Mouse (Mus musculus): ENCODE results near the gene Fggy.

- TF ChIP-seq POLR2A (IDR thresholded peaks at IDR 0.05; ENCODE audit: borderline replicate concordance, low read depth, low read length): no peak
- TF ChIP-seq CTCF (IDR thresholded peaks at IDR 0.05; ENCODE audit: low read depth, low read length): no peak
These were observed 381.4 kb downstream of the Fggy start for GRCm38 (mm10) chr4:95938701-95939100.
